Mouse (Mus musculus): Measurements from ENCODE around the gene Tnik.

GRCm38 (mm10) chr3:28638957-28639356 lies 375.9 kb downstream of the Tnik start:
- no peak for TF ChIP-seq POLR2A (IDR thresholded peaks at IDR 0.05; ENCODE audit: low read depth, low read length)
- TF ChIP-seq CTCF (conservative IDR thresholded peaks at IDR 0.05; ENCODE audit: insufficient read depth, insufficient read length, low read depth, low read length) = no peak

Data from kidney, adult 2 months (tissue).